Mouse (Mus musculus): ENCODE measurements at regions not wholly inside any gene's neighbourhood (a gene's known extent, or its start where the extent isn't known, plus 50 kb on each side); places are given as distances from the start of the nearest gene placed in this dataset.

DNA sequence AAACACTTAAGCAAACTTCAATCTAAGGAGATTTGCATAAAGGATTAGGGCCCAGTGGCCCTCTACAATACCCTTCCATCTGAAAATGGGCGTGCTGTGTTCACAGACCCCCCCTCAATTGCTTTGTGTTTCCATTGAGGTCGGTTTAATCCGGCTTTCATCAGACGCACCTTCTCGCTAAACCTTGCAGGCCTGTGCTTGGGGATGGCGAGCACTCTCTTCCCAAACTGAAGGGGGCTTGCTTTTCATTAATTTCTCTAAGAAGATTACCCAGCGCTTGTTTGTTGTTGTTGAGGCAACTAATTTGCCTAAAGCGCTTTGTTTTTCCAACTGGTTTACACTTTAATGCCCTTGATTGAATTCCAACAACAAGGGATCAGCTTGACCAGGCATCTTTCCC lies 268.8 kb upstream of the Irx3 start:
- TF ChIP-seq CTCF (IDR thresholded peaks at IDR 0.05; ENCODE audit: extremely low read depth, insufficient read depth, low read length) (no peak), POLR2A (IDR thresholded peaks at IDR 0.05; ENCODE audit: extremely low read depth, insufficient read depth, low read length) (no peak)
